Mouse (Mus musculus): ENCODE measurements at regions not wholly inside any gene's neighbourhood (a gene's known extent, or its start where the extent isn't known, plus 50 kb on each side); places are given as distances from the start of the nearest gene placed in this dataset.

DNA sequence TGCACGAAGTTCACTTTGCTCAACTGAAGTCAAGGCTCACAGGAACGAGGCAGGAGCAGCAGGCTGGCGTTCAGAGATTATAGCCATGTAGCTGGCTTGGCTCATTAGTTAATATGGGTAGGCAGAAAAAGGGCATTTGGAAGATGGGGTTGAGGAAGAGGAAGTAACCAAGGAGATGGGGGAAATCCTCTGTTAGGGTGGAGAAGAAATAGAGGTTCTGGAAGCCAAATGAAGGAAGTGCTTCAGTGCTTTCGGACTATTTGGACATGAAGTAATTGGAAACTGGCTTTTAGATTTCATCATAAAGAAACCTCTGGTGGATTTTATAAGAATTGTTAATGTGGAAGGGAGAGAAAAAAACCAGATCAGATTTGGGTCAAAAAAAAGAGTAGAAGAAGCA is 70.9 kb downstream of the Edn1 start:
- no peak for TF ChIP-seq CTCF (IDR thresholded peaks at IDR 0.05; ENCODE audit: insufficient read depth, low read length)
- TF ChIP-seq POLR2A (IDR thresholded peaks at IDR 0.05; ENCODE audit: borderline replicate concordance, extremely low read depth, low read depth, low read length): no peak

Data from lung, adult 2 months (tissue).